Mouse (Mus musculus) MEL (cell line): ENCODE measurements around the gene Clic1. TPM values are rescaled to one million over a fixed set of nuclear protein-coding genes. Genes with fewer than 3 reads are reported as not detected.

ENCODE experiments used
- DNase-seq: peaks from one replicate; pipeline ENCODE4 v3.0.0; 2011; ENCODE audit warnings: low read depth, low spot score
- H3K27ac ChIP-seq: 2 replicates; pipeline ENCODE4 v1.5.1; 2012; ENCODE audit warnings: low read depth, mild to moderate bottlenecking, control low read depth, low read length, moderate library complexity; ENCODE audit not compliant: control insufficient read depth
- H3K27me3 ChIP-seq, 2 experiments: fragments of 150-350 bp in 1 of 2; sonication (generic) in 1 of 2; 2 replicates each; pipeline ENCODE4 v1.6.1; 2012; ENCODE audit warnings: low read length in 2 of 2, mild to moderate bottlenecking in 2 of 2, improper control_type of control experiment in 1 of 2, moderate library complexity in 1 of 2; ENCODE audit not compliant: insufficient read depth in 2 of 2, control insufficient read depth in 1 of 2
- H3K36me3 ChIP-seq, 2 experiments: 2 replicates each; pipeline ENCODE4 v1.6.1; 2012 to 2014; ENCODE audit warnings: low read length in 2 of 2, improper control_type of control experiment in 1 of 2, inconsistent platforms in 1 of 2, mild to moderate bottlenecking in 1 of 2; ENCODE audit not compliant: insufficient read depth in 2 of 2, control insufficient read depth in 1 of 2
- H3K4me1 ChIP-seq, 2 experiments: fragments of 150-350 bp in 1 of 2; sonication (generic) in 1 of 2; 2 replicates each; pipeline ENCODE4 v1.6.1; 2012; ENCODE audit warnings: low read length in 2 of 2, improper control_type of control experiment in 1 of 2, mild to moderate bottlenecking in 1 of 2; ENCODE audit not compliant: insufficient read depth in 2 of 2, control insufficient read depth in 1 of 2
- H3K4me3 ChIP-seq, 2 experiments: fragments of 150-350 bp in 1 of 2; sonication (generic) in 1 of 2; 2 replicates each; pipeline ENCODE4 v1.5.1; 2012; ENCODE audit warnings: low read depth in 2 of 2, low read length in 2 of 2, mild to moderate bottlenecking in 2 of 2, moderate library complexity in 2 of 2, control low read depth in 1 of 2, improper control_type of control experiment in 1 of 2; ENCODE audit not compliant: control insufficient read depth in 1 of 2, insufficient read depth in 1 of 2
- H3K79me2 ChIP-seq: 2 replicates; pipeline ENCODE4 v1.6.1; 2012; ENCODE audit warnings: mild to moderate bottlenecking, low read length, moderate library complexity; ENCODE audit not compliant: control insufficient read depth, poor library complexity, insufficient read depth
- H3K9ac ChIP-seq: 2 replicates; pipeline ENCODE4 v1.6.1; 2012; ENCODE audit warnings: low read depth, mild to moderate bottlenecking, control low read depth, low read length, moderate library complexity; ENCODE audit not compliant: control insufficient read depth, poor library complexity, severe bottlenecking
- H3K9me3 ChIP-seq: fragments of 150-350 bp; sonication (generic); replicated peaks from 2 replicates; pipeline ENCODE4 v1.6.1; 2012; ENCODE audit warnings: mild to moderate bottlenecking, low read length, improper control_type of control experiment, moderate library complexity; ENCODE audit not compliant: insufficient read depth
- BHLHE40 ChIP-seq: IDR thresholded peaks from 2 replicates; pipeline ENCODE4 v1.6.1; 2012; ENCODE audit warnings: low read depth, mild to moderate bottlenecking, inconsistent platforms, low read length, improper control_type of control experiment, borderline replicate concordance
- CHD1 ChIP-seq: IDR thresholded peaks from 2 replicates; pipeline ENCODE4 v1.6.1; 2012; ENCODE audit warnings: low read depth, mild to moderate bottlenecking, inconsistent platforms, low read length, improper control_type of control experiment
- CHD2 ChIP-seq: IDR thresholded peaks from 2 replicates; pipeline ENCODE4 v1.6.1; 2011; ENCODE audit warnings: low read length, improper control_type of control experiment
- CTCF ChIP-seq, 3 experiments: IDR thresholded peaks in 2 of 3; conservative IDR thresholded peaks in 1 of 3; 2 replicates each; pipeline ENCODE4 v1.5.1; 2011 to 2012; ENCODE audit warnings: low read length in 3 of 3, low read depth in 2 of 3, mild to moderate bottlenecking in 2 of 3, improper control_type of control experiment in 1 of 3, inconsistent platforms in 1 of 3, mixed read lengths in 1 of 3, moderate library complexity in 1 of 3; ENCODE audit not compliant: control insufficient read depth in 1 of 3, insufficient read depth in 1 of 3, poor library complexity in 1 of 3, severe bottlenecking in 1 of 3
- E2F4 ChIP-seq: IDR thresholded peaks from 2 replicates; pipeline ENCODE4 v1.6.1; 2011; ENCODE audit warnings: low read depth, low read length, improper control_type of control experiment, borderline replicate concordance
- ELF1 ChIP-seq: IDR thresholded peaks from 2 replicates; pipeline ENCODE4 v1.6.1; 2014; ENCODE audit warnings: low read depth, mild to moderate bottlenecking, inconsistent platforms, low read length, improper control_type of control experiment, moderate library complexity
- EP300 ChIP-seq, 2 experiments: IDR thresholded peaks; 2 replicates each; pipeline ENCODE4 v1.6.1; 2011; ENCODE audit warnings: improper control_type of control experiment in 2 of 2, low read length in 2 of 2, low read depth in 1 of 2, mild to moderate bottlenecking in 1 of 2
- GABPA ChIP-seq: IDR thresholded peaks from 2 replicates; pipeline ENCODE4 v1.6.1; 2012; ENCODE audit warnings: low read depth, mild to moderate bottlenecking, inconsistent platforms, low read length, improper control_type of control experiment, moderate library complexity
- GATA1 ChIP-seq: IDR thresholded peaks from 2 replicates; pipeline ENCODE4 v1.6.1; 2011; ENCODE audit warnings: low read depth, low read length, improper control_type of control experiment
- HCFC1 ChIP-seq: IDR thresholded peaks from 2 replicates; pipeline ENCODE4 v1.6.1; 2012; ENCODE audit warnings: low read depth, mild to moderate bottlenecking, inconsistent platforms, low read length, improper control_type of control experiment, moderate library complexity
- JUND ChIP-seq: IDR thresholded peaks from 2 replicates; pipeline ENCODE4 v1.6.1; 2011; ENCODE audit warnings: low read depth, mild to moderate bottlenecking, improper control_type of control experiment, low read length
- KAT2A ChIP-seq: conservative IDR thresholded peaks from 2 replicates; pipeline ENCODE4 v1.6.1; 2012; ENCODE audit warnings: low read depth, low read length, improper control_type of control experiment, inconsistent platforms
- MAFK ChIP-seq: IDR thresholded peaks from 2 replicates; pipeline ENCODE4 v1.6.1; 2011; ENCODE audit warnings: low read depth, mild to moderate bottlenecking, low read length, improper control_type of control experiment, borderline replicate concordance
- MAX ChIP-seq: IDR thresholded peaks from 2 replicates; pipeline ENCODE4 v1.6.1; 2011; ENCODE audit warnings: low read length, improper control_type of control experiment
- MAZ ChIP-seq: IDR thresholded peaks from 2 replicates; pipeline ENCODE4 v1.6.1; 2012; ENCODE audit warnings: low read depth, mild to moderate bottlenecking, inconsistent platforms, low read length, improper control_type of control experiment
- MEF2A ChIP-seq: IDR thresholded peaks from 2 replicates; pipeline ENCODE4 v1.6.1; 2014; ENCODE audit warnings: low read depth, mild to moderate bottlenecking, inconsistent platforms, low read length, improper control_type of control experiment; ENCODE audit not compliant: poor library complexity, insufficient replicate concordance, severe bottlenecking; ENCODE audit errors: extremely low read depth
- MXI1 ChIP-seq: IDR thresholded peaks from 2 replicates; pipeline ENCODE4 v1.6.1; 2011; ENCODE audit warnings: mild to moderate bottlenecking, low read depth, low read length, improper control_type of control experiment
- MYB ChIP-seq: IDR thresholded peaks from 2 replicates; pipeline ENCODE4 v1.6.1; 2011; ENCODE audit warnings: mild to moderate bottlenecking, low read depth, low read length, improper control_type of control experiment
- MYC ChIP-seq: IDR thresholded peaks from 2 replicates; pipeline ENCODE4 v1.6.1; 2011; ENCODE audit warnings: low read depth, mild to moderate bottlenecking, low read length, improper control_type of control experiment, moderate library complexity
- NELFE ChIP-seq: IDR thresholded peaks from 2 replicates; pipeline ENCODE4 v1.6.1; 2011; ENCODE audit warnings: low read depth, low read length, improper control_type of control experiment
- NRF1 ChIP-seq: IDR thresholded peaks from 2 replicates; pipeline ENCODE4 v1.6.1; 2014; ENCODE audit warnings: low read depth, mild to moderate bottlenecking, inconsistent platforms, low read length, improper control_type of control experiment, moderate library complexity; ENCODE audit not compliant: poor library complexity, insufficient read depth, severe bottlenecking
- POLR2A ChIP-seq, 2 experiments: IDR thresholded peaks; 2 replicates each; pipeline ENCODE4 v1.6.1; 2011 to 2012; ENCODE audit warnings: low read length in 2 of 2, mild to moderate bottlenecking in 2 of 2, control low read depth in 1 of 2, improper control_type of control experiment in 1 of 2, low read depth in 1 of 2, moderate library complexity in 1 of 2; ENCODE audit not compliant: control insufficient read depth in 1 of 2, insufficient read depth in 1 of 2, poor library complexity in 1 of 2
- POLR2AphosphoS2 ChIP-seq: IDR thresholded peaks from 2 replicates; pipeline ENCODE4 v1.6.1; 2011; ENCODE audit warnings: low read length, improper control_type of control experiment
- POLR2AphosphoS5 ChIP-seq: IDR thresholded peaks from 2 replicates; pipeline ENCODE4 v1.6.1; 2012; ENCODE audit warnings: low read depth, borderline replicate concordance, mild to moderate bottlenecking, inconsistent platforms, low read length, moderate library complexity, mixed read lengths
- RAD21 ChIP-seq: IDR thresholded peaks from 2 replicates; pipeline ENCODE4 v1.6.1; 2011; ENCODE audit warnings: mild to moderate bottlenecking, low read depth, low read length, improper control_type of control experiment
- RCOR1 ChIP-seq: IDR thresholded peaks from 2 replicates; pipeline ENCODE4 v1.6.1; 2012; ENCODE audit warnings: low read depth, mild to moderate bottlenecking, inconsistent platforms, low read length, improper control_type of control experiment
- SIN3A ChIP-seq: IDR thresholded peaks from 2 replicates; pipeline ENCODE4 v1.6.1; 2012; ENCODE audit warnings: low read length, improper control_type of control experiment, inconsistent platforms
- SMC3 ChIP-seq: IDR thresholded peaks from 2 replicates; pipeline ENCODE4 v1.6.1; 2011; ENCODE audit warnings: low read depth, low read length, improper control_type of control experiment
- TAL1 ChIP-seq: IDR thresholded peaks from 2 replicates; pipeline ENCODE4 v1.6.1; 2012; ENCODE audit warnings: mild to moderate bottlenecking, inconsistent platforms, low read length, moderate library complexity, mixed read lengths
- UBTF ChIP-seq: IDR thresholded peaks from 2 replicates; pipeline ENCODE4 v1.6.1; 2012; ENCODE audit warnings: low read depth, mild to moderate bottlenecking, inconsistent platforms, low read length, improper control_type of control experiment, moderate library complexity, borderline replicate concordance; ENCODE audit not compliant: insufficient read depth
- USF1 ChIP-seq: IDR thresholded peaks from 2 replicates; pipeline ENCODE4 v1.6.1; 2014; ENCODE audit warnings: low read depth, mild to moderate bottlenecking, inconsistent platforms, low read length, improper control_type of control experiment, moderate library complexity
- USF2 ChIP-seq, 2 experiments: IDR thresholded peaks; 2 replicates each; pipeline ENCODE4 v1.6.1; 2011 to 2012; ENCODE audit warnings: improper control_type of control experiment in 2 of 2, low read length in 2 of 2, borderline replicate concordance in 1 of 2, inconsistent platforms in 1 of 2, low read depth in 1 of 2, mild to moderate bottlenecking in 1 of 2; ENCODE audit not compliant: insufficient read depth in 1 of 2
- ZC3H11A ChIP-seq: IDR thresholded peaks from 2 replicates; pipeline ENCODE4 v1.6.1; 2012; ENCODE audit warnings: low read depth, mild to moderate bottlenecking, inconsistent platforms, low read length, improper control_type of control experiment
- ZKSCAN1 ChIP-seq: IDR thresholded peaks from 2 replicates; pipeline ENCODE4 v1.6.1; 2012; ENCODE audit warnings: low read depth, mild to moderate bottlenecking, inconsistent platforms, low read length, improper control_type of control experiment, moderate library complexity
- ZMIZ1 ChIP-seq: IDR thresholded peaks from 2 replicates; pipeline ENCODE4 v1.6.1; 2012; ENCODE audit warnings: low read depth, mild to moderate bottlenecking, inconsistent platforms, low read length, improper control_type of control experiment, moderate library complexity
- ZNF384 ChIP-seq: IDR thresholded peaks from 2 replicates; pipeline ENCODE4 v1.6.1; 2012; ENCODE audit warnings: low read depth, mild to moderate bottlenecking, inconsistent platforms, low read length, improper control_type of control experiment
- polyA plus RNA-seq, 2 experiments: library from polyadenylated mRNA; stranded (reverse) in 1 of 2; unstranded in 1 of 2; fragments of >175 nt in 1 of 2; fragments of >200 nt in 1 of 2; gene quantifications; 2 replicates each; pipeline versions ENCODE4 v1.2.1 to v1.2.4; 2012; ENCODE audit warnings: low replicate concordance in 2 of 2, low read depth in 1 of 2; ENCODE audit not compliant: insufficient read length in 2 of 2, insufficient read depth in 1 of 2, missing spikeins in 1 of 2
- total RNA-seq: library from RNA; depleted of rRNA; stranded (reverse); fragments of 300-350 nt; gene quantifications from 2 replicates; pipeline ENCODE4 v1.2.3, GENCODE M21; 2012; rRNA removed

Gene Clic1
- total RNA-seq (285 and 333 TPM in 2 replicates), polyA plus RNA-seq (100 to 1,000 TPM; 309 to 335 TPM)

DNA sequence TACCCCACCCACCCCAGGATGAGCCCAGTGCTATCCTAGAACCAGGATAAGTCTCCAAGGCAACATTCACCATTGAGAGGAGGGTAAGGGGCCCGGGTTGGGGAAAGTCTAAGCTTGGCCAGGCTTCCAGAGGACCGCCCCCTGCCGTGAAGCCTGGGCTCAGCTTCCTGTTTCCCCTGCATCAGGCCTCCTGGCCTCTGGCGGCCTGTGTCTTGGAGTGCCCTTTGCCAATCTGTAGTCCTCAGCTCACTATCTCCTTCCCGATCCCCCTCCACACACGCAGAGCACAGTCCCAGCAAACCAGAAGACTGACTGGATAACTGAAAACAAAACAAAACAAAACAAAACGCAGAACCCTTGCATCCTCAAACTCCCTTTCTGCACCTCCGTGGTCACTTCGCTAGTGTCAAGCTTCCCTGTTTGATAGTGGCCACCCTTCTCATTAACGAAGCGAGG lies at the start of gene Clic1:
Clic1 (plus strand) TSS at position 406 of the 456 bp plus-strand sequence.
- Histone ChIP-seq H3K27me3 (no peaks in the 10 kb centered on the region), H3K79me2 (peaks cover 40% of the 10 kb centered on the region), H3K27ac (peak within 1 kb of the TSS; percentile 98), H3K36me3 (peaks cover 4 to 33% of the 10 kb centered on the region in 2 experiments), H3K4me1 (peaks cover 4 to 39% of the 10 kb centered on the region in 2 experiments), H3K9ac (peak within 1 kb of the TSS; percentile 90), H3K4me3 (peak within 1 kb of the TSS; percentile 76 to 87), H3K9me3 (no peaks in the 10 kb centered on the region)
- DNase-seq = peak; percentile 90
- no peak for TF ChIP-seq E2F4
- no peak for TF ChIP-seq ZC3H11A
- no peak for TF ChIP-seq USF1
- TF ChIP-seq BHLHE40 = no peak
- no peak; the same call in 1 of the 2 replicates for TF ChIP-seq RAD21
- TF ChIP-seq GABPA = no peak
- TF ChIP-seq UBTF = no peak
- TF ChIP-seq NELFE = no peak; the same call in 1 of the 2 replicates
- TF ChIP-seq SMC3 = no peak
- peak in 1 of 2 experiments; percentile 48; a peak in 2 of 4 replicates for TF ChIP-seq EP300 (IDR thresholded peaks at IDR 0.05; ENCODE audit: low read depth in 1 of 2, low read length in 2 of 2)
- TF ChIP-seq SIN3A = no peak
- TF ChIP-seq MYB = no peak
- TF ChIP-seq NRF1 = no peak
- TF ChIP-seq CHD1 = no peak
- TF ChIP-seq MAZ = no peak; the same call in 1 of the 2 replicates
- no peak for TF ChIP-seq KAT2A
- TF ChIP-seq JUND = no peak
- TF ChIP-seq ZNF384 = no peak
- no peak for TF ChIP-seq POLR2AphosphoS5
- no peak for TF ChIP-seq POLR2AphosphoS2
- no peak for TF ChIP-seq MXI1
- TF ChIP-seq POLR2A (IDR thresholded peaks at IDR 0.05; ENCODE audit: control insufficient read depth in 1 of 2, insufficient read depth in 1 of 2, low read depth in 1 of 2, low read length in 2 of 2, poor library complexity in 1 of 2) = no peak
- TF ChIP-seq MAX = no peak
- no peak for TF ChIP-seq ZKSCAN1
- no peak for TF ChIP-seq MEF2A
- peak; percentile 51; the same call in 1 of the 2 replicates for TF ChIP-seq HCFC1
- no peak for TF ChIP-seq CHD2
- TF ChIP-seq MYC = no peak
- TF ChIP-seq CTCF (IDR thresholded peaks at IDR 0.05 in 2 of 3, conservative IDR thresholded peaks at IDR 0.05 in 1 of 3; ENCODE audit: control insufficient read depth in 1 of 3, insufficient read depth in 1 of 3, low read depth in 2 of 3, low read length in 3 of 3, poor library complexity in 1 of 3, severe bottlenecking in 1 of 3) = 0 out of 6 replicates have a peak, but pooled peaks of 1 of the 3 experiments have one; percentile 8
- TF ChIP-seq TAL1 = no peak; the same call in 1 of the 2 replicates
- TF ChIP-seq ZMIZ1 = peak; percentile 25; the same call in 1 of the 2 replicates
- peak; percentile 44; the same call in 1 of the 2 replicates for TF ChIP-seq GATA1
- TF ChIP-seq RCOR1 = no peak
- no peak for TF ChIP-seq USF2 (IDR thresholded peaks at IDR 0.05; ENCODE audit: borderline replicate concordance in 1 of 2, insufficient read depth in 1 of 2, low read depth in 1 of 2, low read length in 2 of 2)
- TF ChIP-seq ELF1 = peak; percentile 56; the same call in 1 of the 2 replicates
- no peak for TF ChIP-seq MAFK
